Mouse (Mus musculus) MEL (cell line): Measurements from ENCODE around the gene Stat4.

Experiments used
- CTCF ChIP-seq, 3 experiments: IDR thresholded peaks in 2 of 3; conservative IDR thresholded peaks in 1 of 3; 2 replicates each; pipeline ENCODE4 v1.5.1; 2011 to 2012; ENCODE audit warnings: low read length in 3 of 3, low read depth in 2 of 3, mild to moderate bottlenecking in 2 of 3, improper control_type of control experiment in 1 of 3, inconsistent platforms in 1 of 3, mixed read lengths in 1 of 3, moderate library complexity in 1 of 3; ENCODE audit not compliant: control insufficient read depth in 1 of 3, insufficient read depth in 1 of 3, poor library complexity in 1 of 3, severe bottlenecking in 1 of 3
- E2F4 ChIP-seq: IDR thresholded peaks from 2 replicates; pipeline ENCODE4 v1.6.1; 2011; ENCODE audit warnings: low read depth, low read length, improper control_type of control experiment, borderline replicate concordance
- ELF1 ChIP-seq: IDR thresholded peaks from 2 replicates; pipeline ENCODE4 v1.6.1; 2014; ENCODE audit warnings: low read depth, mild to moderate bottlenecking, inconsistent platforms, low read length, improper control_type of control experiment, moderate library complexity
- EP300 ChIP-seq, 2 experiments: IDR thresholded peaks; 2 replicates each; pipeline ENCODE4 v1.6.1; 2011; ENCODE audit warnings: improper control_type of control experiment in 2 of 2, low read length in 2 of 2, low read depth in 1 of 2, mild to moderate bottlenecking in 1 of 2
- MAX ChIP-seq: IDR thresholded peaks from 2 replicates; pipeline ENCODE4 v1.6.1; 2011; ENCODE audit warnings: low read length, improper control_type of control experiment
- MXI1 ChIP-seq: IDR thresholded peaks from 2 replicates; pipeline ENCODE4 v1.6.1; 2011; ENCODE audit warnings: mild to moderate bottlenecking, low read depth, low read length, improper control_type of control experiment
- RCOR1 ChIP-seq: IDR thresholded peaks from 2 replicates; pipeline ENCODE4 v1.6.1; 2012; ENCODE audit warnings: low read depth, mild to moderate bottlenecking, inconsistent platforms, low read length, improper control_type of control experiment
- TCF12 ChIP-seq: IDR thresholded peaks from 2 replicates; pipeline ENCODE4 v1.6.1; 2014; ENCODE audit warnings: low read depth, mild to moderate bottlenecking, inconsistent platforms, low read length, improper control_type of control experiment, moderate library complexity
- ZC3H11A ChIP-seq: IDR thresholded peaks from 2 replicates; pipeline ENCODE4 v1.6.1; 2012; ENCODE audit warnings: low read depth, mild to moderate bottlenecking, inconsistent platforms, low read length, improper control_type of control experiment

DNA sequence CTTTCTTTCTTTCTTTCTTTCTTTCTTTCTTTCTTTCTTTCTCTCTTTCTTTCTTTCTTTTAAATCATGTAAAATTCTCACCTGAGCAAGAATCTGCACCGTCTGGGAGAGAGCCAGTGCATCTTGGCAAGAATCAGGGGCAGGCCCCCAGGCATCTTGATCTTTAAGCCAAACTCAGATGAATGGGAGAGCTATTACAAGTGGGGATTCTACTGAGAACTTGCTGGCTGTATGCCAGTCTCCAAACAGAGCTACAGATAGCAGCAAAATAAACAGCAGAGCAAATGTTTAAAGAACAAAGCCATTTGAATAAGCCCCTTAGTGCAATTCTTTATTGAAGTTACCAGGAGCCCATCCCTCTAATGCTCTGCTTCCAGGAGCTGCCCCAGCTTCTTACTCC, 18.0 kb upstream of the Stat4 start:
- no peak for TF ChIP-seq RCOR1
- TF ChIP-seq CTCF (IDR thresholded peaks at IDR 0.05 in 2 of 3, conservative IDR thresholded peaks at IDR 0.05 in 1 of 3; ENCODE audit: control insufficient read depth in 1 of 3, insufficient read depth in 1 of 3, low read depth in 2 of 3, low read length in 3 of 3, poor library complexity in 1 of 3, severe bottlenecking in 1 of 3): no peak
- TF ChIP-seq ZC3H11A: no peak
- no peak for TF ChIP-seq TCF12
- no peak for TF ChIP-seq ELF1
- TF ChIP-seq EP300 (IDR thresholded peaks at IDR 0.05; ENCODE audit: low read depth in 1 of 2, low read length in 2 of 2): no peak
- no peak for TF ChIP-seq E2F4
- TF ChIP-seq MAX: no peak
- no peak for TF ChIP-seq MXI1
